Mouse (Mus musculus): ENCODE data around the gene Lcmt1. TPM values are rescaled to one million over a fixed set of nuclear protein-coding genes. Genes with fewer than 3 reads are reported as not detected.
A peak's percentile ranks its signal among the peaks of the same experiment; 100 is the strongest.

Lcmt1 gene
- polyA plus RNA-seq, 1 experiment from 2014 or later, result 49.7 TPM

- no peak overlapping the region for H3K4me3 ChIP-seq (ENCODE audit: low read depth, low read length)
- no peak overlapping the region for H3K9ac ChIP-seq (ENCODE audit: low read depth, low read length)
- DNase-seq (ENCODE audit: low spot score) (no peak), ATAC-seq (replicated peaks; ENCODE audit: low FRiP score) (no peak)
- peaks cover 27% of the 10 kb centered on the region for H3K4me1 ChIP-seq (replicated peaks; ENCODE audit: control insufficient read depth, insufficient read depth, low read length)
- H3K27me3 ChIP-seq (replicated peaks; ENCODE audit: control insufficient read depth, insufficient read depth, low read length), result no peaks in the 10 kb centered on the region
- no peaks in the 10 kb centered on the region for H3K36me3 ChIP-seq (ENCODE audit: control insufficient read depth, insufficient read depth, low read length)
- H3K27ac ChIP-seq (ENCODE audit: low read depth, low read length), result no peak overlapping the region; the same call in 1 of the 2 replicates
- WGBS, result 79% methylated on average over 1 of the region's 1 CpGs
- no peaks in the 10 kb centered on the region for H3K9me3 ChIP-seq (ENCODE audit: control insufficient read depth, low read length)
- H3K4me2 ChIP-seq, result no peak overlapping the region
Measured at GRCm38 (mm10) chr7:123336322-123336721, 33.3 kb upstream of the Lcmt1 start.

DNA sequence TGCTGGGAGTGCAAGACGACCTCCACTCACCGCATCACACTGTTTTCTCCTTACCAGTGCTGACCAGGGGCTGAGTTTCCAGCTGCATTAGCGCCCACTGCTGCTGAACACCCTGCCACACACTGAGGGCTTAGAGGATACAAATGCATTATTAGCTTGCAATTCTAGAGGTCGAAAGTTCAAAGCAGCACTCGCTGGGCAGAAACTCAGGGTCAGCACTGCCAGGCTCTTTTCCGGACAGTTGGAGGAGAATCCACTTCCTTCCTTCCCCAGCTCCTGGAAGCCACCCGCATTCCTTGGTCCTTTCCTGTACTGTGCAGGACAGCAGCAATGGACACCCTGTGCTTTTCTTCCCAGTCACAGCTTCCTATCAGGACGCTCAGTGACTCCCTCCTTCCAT is 31.2 kb upstream of the Lcmt1 start:
- Histone ChIP-seq H3K27me3 (replicated peaks; ENCODE audit: control insufficient read depth, insufficient read depth, low read length) (no peaks in the 10 kb centered on the region), H3K4me3 (ENCODE audit: low read depth, low read length) (no peak overlapping the region), H3K36me3 (ENCODE audit: control insufficient read depth, insufficient read depth, low read length) (no peaks in the 10 kb centered on the region), H3K4me1 (replicated peaks; ENCODE audit: control insufficient read depth, insufficient read depth, low read length) (peaks cover 30% of the 10 kb centered on the region), H3K9me3 (ENCODE audit: control insufficient read depth, low read length) (no peaks in the 10 kb centered on the region), H3K27ac (ENCODE audit: low read depth, low read length) (no peak overlapping the region), H3K9ac (ENCODE audit: low read depth, low read length) (no peak overlapping the region), H3K4me2 (no peak overlapping the region)
- WGBS, result 52% methylated on average over 8 of the region's 8 CpGs
- DNase-seq (ENCODE audit: low spot score) (no peak), ATAC-seq (replicated peaks; ENCODE audit: low FRiP score) (peak; percentile 32; the same call in 1 of the 2 replicates)

GRCm38 (mm10) chr7:123341896-123342295 is 27.7 kb upstream of the Lcmt1 start:
- DNase-seq (ENCODE audit: low spot score) (no peak), ATAC-seq (replicated peaks; ENCODE audit: low FRiP score) (no peak)
- H3K4me2 ChIP-seq, result no peak overlapping the region
- 73% methylated on average over 5 of the region's 5 CpGs for WGBS
- no peaks in the 10 kb centered on the region for H3K36me3 ChIP-seq (ENCODE audit: control insufficient read depth, insufficient read depth, low read length)
- H3K27me3 ChIP-seq (replicated peaks; ENCODE audit: control insufficient read depth, insufficient read depth, low read length), result no peaks in the 10 kb centered on the region
- H3K4me3 ChIP-seq (ENCODE audit: low read depth, low read length), result no peak overlapping the region
- H3K9me3 ChIP-seq (ENCODE audit: control insufficient read depth, low read length), result no peaks in the 10 kb centered on the region
- peaks cover 25% of the 10 kb centered on the region for H3K4me1 ChIP-seq (replicated peaks; ENCODE audit: control insufficient read depth, insufficient read depth, low read length)
- H3K9ac ChIP-seq (ENCODE audit: low read depth, low read length), result no peak overlapping the region
- no peak overlapping the region for H3K27ac ChIP-seq (ENCODE audit: low read depth, low read length)

DNA sequence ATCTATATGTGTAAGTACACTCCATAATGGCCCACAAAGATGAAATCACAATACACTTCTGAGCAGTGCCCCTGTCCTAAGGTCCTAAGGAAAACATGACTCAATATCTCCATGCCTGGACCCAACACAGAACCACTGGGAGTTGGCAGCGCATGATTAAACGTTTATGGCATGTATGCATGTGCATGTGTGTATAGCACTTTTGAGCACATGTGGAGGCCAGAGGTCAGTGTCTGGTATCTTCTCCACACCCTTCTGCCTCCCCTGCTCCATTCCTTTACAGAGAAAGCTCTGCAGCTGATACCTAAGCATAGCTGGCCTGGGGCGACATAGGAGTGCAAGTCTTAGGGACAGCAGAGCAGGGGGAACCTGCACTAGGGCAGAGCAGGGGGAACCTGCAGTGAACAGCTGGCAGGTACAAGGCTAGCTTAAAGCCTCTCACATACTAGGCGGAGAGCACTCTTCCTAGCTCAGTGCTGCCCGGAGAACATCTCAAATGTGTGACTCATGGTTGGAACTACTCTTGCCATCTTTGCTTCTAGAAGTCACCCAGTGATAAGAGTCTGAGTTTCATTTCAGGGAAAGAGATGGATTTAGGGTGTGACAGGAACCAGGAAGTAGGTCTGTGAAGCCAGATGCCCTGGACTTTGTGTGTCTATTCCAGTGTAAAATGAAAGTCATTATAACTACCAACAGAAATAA is 25.4 kb upstream of the Lcmt1 start:
- DNase-seq (ENCODE audit: low spot score) (no peak), ATAC-seq (replicated peaks; ENCODE audit: low FRiP score) (no peak)
- H3K4me3 ChIP-seq (ENCODE audit: low read depth, low read length), result no peak overlapping the region
- no peak overlapping the region for H3K4me2 ChIP-seq
- no peaks in the 10 kb centered on the region for H3K27me3 ChIP-seq (replicated peaks; ENCODE audit: control insufficient read depth, insufficient read depth, low read length)
- 81% methylated on average over 5 of the region's 5 CpGs for WGBS
- no peaks in the 10 kb centered on the region for H3K36me3 ChIP-seq (ENCODE audit: control insufficient read depth, insufficient read depth, low read length)
- peaks cover 12% of the 10 kb centered on the region; the same call in 1 of the 2 replicates for H3K4me1 ChIP-seq (replicated peaks; ENCODE audit: control insufficient read depth, insufficient read depth, low read length)
- no peak overlapping the region for H3K9ac ChIP-seq (ENCODE audit: low read depth, low read length)
- H3K27ac ChIP-seq (ENCODE audit: low read depth, low read length), result no peak overlapping the region
- H3K9me3 ChIP-seq (ENCODE audit: control insufficient read depth, low read length), result no peaks in the 10 kb centered on the region

DNA sequence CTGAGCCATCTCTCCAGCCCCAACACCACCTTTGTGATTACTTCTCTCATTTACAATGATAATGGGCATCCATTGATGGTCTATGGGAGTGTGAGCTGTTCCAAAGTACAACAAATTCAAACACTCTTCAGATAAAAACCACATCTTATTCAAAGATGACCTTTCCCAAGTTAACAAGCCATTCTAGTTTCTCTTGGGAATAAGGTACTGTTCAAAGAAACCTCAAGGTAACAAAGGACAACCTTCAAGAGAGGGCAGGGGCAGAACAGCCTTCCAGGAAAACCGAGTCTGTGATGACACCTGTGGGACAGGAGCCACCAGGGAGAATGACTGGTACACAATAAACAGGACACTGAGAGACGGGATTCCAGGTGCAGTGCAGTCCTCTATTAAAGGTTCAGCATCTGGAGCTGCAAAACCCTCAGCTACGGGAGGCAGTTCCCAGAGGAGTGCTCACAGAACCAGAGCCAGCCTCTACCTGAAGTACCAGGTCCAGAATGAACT is 24.5 kb upstream of the Lcmt1 start:
- Histone ChIP-seq H3K4me3 (ENCODE audit: low read depth, low read length) (no peak overlapping the region), H3K9me3 (ENCODE audit: control insufficient read depth, low read length) (no peaks in the 10 kb centered on the region), H3K4me1 (replicated peaks; ENCODE audit: control insufficient read depth, insufficient read depth, low read length) (peaks cover 18% of the 10 kb centered on the region), H3K27me3 (replicated peaks; ENCODE audit: control insufficient read depth, insufficient read depth, low read length) (no peaks in the 10 kb centered on the region), H3K9ac (ENCODE audit: low read depth, low read length) (no peak overlapping the region), H3K36me3 (ENCODE audit: control insufficient read depth, insufficient read depth, low read length) (no peaks in the 10 kb centered on the region), H3K4me2 (no peak overlapping the region), H3K27ac (ENCODE audit: low read depth, low read length) (no peak overlapping the region)
- no peak for DNase-seq (ENCODE audit: low spot score)
- no peak for ATAC-seq (replicated peaks; ENCODE audit: low FRiP score)
- WGBS, result 79% methylated on average over 3 of the region's 3 CpGs

DNA sequence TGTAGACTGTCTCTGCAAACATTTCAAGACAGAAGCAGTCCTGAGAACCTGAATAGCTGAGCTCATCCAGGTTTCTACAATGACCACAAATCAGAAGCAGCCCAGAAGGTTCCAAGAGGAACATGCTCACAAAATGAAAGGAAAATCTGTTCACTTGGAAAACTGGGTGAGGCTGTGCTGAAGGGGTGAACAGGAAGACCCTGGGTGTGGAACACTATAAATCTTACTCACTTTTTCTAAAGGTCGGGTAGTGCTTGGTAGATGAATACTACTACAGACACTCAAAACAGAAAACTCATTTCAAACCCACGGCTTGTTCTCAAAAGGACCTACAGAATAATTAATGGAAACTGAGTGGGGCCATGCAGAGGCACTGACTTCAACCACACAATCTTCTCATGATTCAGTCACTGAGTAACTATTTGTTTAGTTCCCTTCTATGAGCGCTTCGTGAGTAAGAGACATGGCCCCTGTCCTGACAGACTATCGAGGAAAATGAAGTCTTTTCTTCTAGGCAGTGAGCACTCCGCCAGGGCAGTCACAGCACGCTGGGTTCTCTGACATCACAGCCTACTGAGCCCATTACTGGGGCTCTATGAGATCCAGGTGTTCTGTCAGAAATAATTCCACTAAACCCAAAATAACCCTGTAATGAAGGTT is 22.8 kb upstream of the Lcmt1 start:
- Histone ChIP-seq H3K27ac (ENCODE audit: low read depth, low read length) (no peak overlapping the region), H3K4me2 (no peak overlapping the region), H3K4me3 (ENCODE audit: low read depth, low read length) (no peak overlapping the region), H3K36me3 (ENCODE audit: control insufficient read depth, insufficient read depth, low read length) (0 out of 2 replicates have a peak, but pooled peaks cover 2% of the 10 kb centered on the region), H3K27me3 (replicated peaks; ENCODE audit: control insufficient read depth, insufficient read depth, low read length) (no peaks in the 10 kb centered on the region), H3K9me3 (ENCODE audit: control insufficient read depth, low read length) (no peaks in the 10 kb centered on the region), H3K4me1 (replicated peaks; ENCODE audit: control insufficient read depth, insufficient read depth, low read length) (peaks cover 27% of the 10 kb centered on the region), H3K9ac (ENCODE audit: low read depth, low read length) (no peak overlapping the region)
- no peak for DNase-seq (ENCODE audit: low spot score)
- no peak for ATAC-seq (replicated peaks; ENCODE audit: low FRiP score)
- 83% methylated on average over 7 of the region's 7 CpGs for WGBS

DNA sequence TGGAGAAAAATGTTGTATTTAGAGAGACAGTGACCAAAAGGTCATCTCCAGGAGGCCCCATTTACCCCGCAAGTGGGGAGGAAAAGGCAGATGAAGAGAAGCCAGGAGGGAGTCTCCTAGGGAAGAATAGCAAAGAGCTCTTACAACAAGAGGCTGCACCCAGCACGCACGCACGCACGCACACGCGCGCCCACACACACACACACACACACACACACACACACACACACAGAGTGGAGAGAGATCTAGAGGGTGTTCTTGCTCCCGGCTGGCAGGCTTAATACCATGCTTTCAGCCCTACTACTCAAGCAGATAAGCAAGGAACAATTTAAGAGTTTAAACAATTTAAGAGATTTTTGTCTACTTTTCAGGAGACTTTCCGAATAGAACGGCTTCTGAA is 19.8 kb upstream of the Lcmt1 start:
- Histone ChIP-seq H3K4me1 (replicated peaks; ENCODE audit: control insufficient read depth, insufficient read depth, low read length) (peaks cover 48% of the 10 kb centered on the region), H3K9me3 (ENCODE audit: control insufficient read depth, low read length) (no peaks in the 10 kb centered on the region), H3K4me3 (ENCODE audit: low read depth, low read length) (no peak overlapping the region), H3K36me3 (ENCODE audit: control insufficient read depth, insufficient read depth, low read length) (0 out of 2 replicates have a peak, but pooled peaks cover 2% of the 10 kb centered on the region), H3K27me3 (replicated peaks; ENCODE audit: control insufficient read depth, insufficient read depth, low read length) (no peaks in the 10 kb centered on the region), H3K9ac (ENCODE audit: low read depth, low read length) (no peak overlapping the region), H3K4me2 (no peak overlapping the region), H3K27ac (ENCODE audit: low read depth, low read length) (no peak overlapping the region)
- DNase-seq (ENCODE audit: low spot score) (no peak), ATAC-seq (replicated peaks; ENCODE audit: low FRiP score) (no peak)
- 83% methylated on average over 11 of the region's 11 CpGs for WGBS

DNA sequence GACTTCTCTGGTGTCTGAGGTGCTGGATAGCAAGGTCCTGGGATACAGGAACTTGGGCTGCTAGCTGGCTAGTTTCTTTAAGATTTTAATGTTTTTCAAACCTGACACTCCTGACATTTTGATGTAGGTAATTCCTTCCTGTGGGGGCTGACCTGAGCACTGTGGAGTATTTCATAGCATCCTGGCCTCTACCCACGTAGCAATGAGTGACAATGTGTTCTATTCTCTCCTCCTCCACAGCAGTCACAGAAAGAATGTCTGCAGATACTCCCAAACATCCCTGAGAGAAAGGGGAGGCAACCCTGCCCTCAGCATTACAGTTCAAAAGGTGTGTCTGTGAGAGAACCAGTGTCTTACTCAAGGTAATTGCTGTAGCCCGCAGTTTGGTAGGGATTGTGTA is 19.3 kb upstream of the Lcmt1 start:
- no peak overlapping the region for H3K4me3 ChIP-seq (ENCODE audit: low read depth, low read length)
- H3K9ac ChIP-seq (ENCODE audit: low read depth, low read length), result no peak overlapping the region
- H3K4me1 ChIP-seq (replicated peaks; ENCODE audit: control insufficient read depth, insufficient read depth, low read length), result peaks cover 52% of the 10 kb centered on the region
- 70% methylated on average over 2 of the region's 2 CpGs for WGBS
- H3K4me2 ChIP-seq, result no peak overlapping the region
- H3K36me3 ChIP-seq (ENCODE audit: control insufficient read depth, insufficient read depth, low read length), result 0 out of 2 replicates have a peak, but pooled peaks cover 2% of the 10 kb centered on the region
- H3K27me3 ChIP-seq (replicated peaks; ENCODE audit: control insufficient read depth, insufficient read depth, low read length), result no peaks in the 10 kb centered on the region
- DNase-seq (ENCODE audit: low spot score) (no peak), ATAC-seq (replicated peaks; ENCODE audit: low FRiP score) (no peak)
- no peak overlapping the region for H3K27ac ChIP-seq (ENCODE audit: low read depth, low read length)
- H3K9me3 ChIP-seq (ENCODE audit: control insufficient read depth, low read length), result no peaks in the 10 kb centered on the region
